ENCODE assay signal across 8 mouse cellular contexts in genomic region chr9:114688953-114689407, GRCm38 (mm10). TPM values are rescaled to one million over a fixed set of nuclear protein-coding genes. Genes with fewer than 3 reads are reported as not detected.
A peak's percentile ranks its signal among the peaks of the same experiment; 100 is the strongest.
DNase-seq lines count a peak whose midpoint lies in the region; ATAC-seq and TF ChIP-seq lines count a peak whose summit lies in the region.

No protein-coding gene starts in this region.

- no peaks in the 10 kb centered on the region for H3K27me3 ChIP-seq in thymus, adult 2 months (ENCODE audit: control insufficient read depth, insufficient read depth, low read length)
- H3K27me3 ChIP-seq in stomach, embryonic 16.5 days (ENCODE audit: control insufficient read depth, insufficient read depth, low read length), result no peaks in the 10 kb centered on the region

- no peaks in the 10 kb centered on the region for H3K9me3 ChIP-seq in stomach, embryonic 16.5 days (replicated peaks; ENCODE audit: control insufficient read depth, low read length)

- H3K27ac ChIP-seq in thymus, adult 2 months (ENCODE audit: control insufficient read depth, insufficient read depth, low read length), result no peak overlapping the region
- peak overlapping the region; percentile 91 for H3K27ac ChIP-seq in stomach, embryonic 16.5 days (ENCODE audit: low read length)

- peak overlapping the region; percentile 95 for H3K9ac ChIP-seq in stomach, embryonic 16.5 days (ENCODE audit: low read length)

- TF ChIP-seq POLR2A in thymus, adult 2 months (IDR thresholded peaks at IDR 0.05; ENCODE audit: control insufficient read depth, extremely low read depth, insufficient read depth, low read length, poor library complexity), result no peak

- no peaks in the 10 kb centered on the region for H3K36me3 ChIP-seq in thymus, adult 2 months (ENCODE audit: control insufficient read depth, insufficient read depth, low read length)
- H3K36me3 ChIP-seq in stomach, embryonic 16.5 days (ENCODE audit: control insufficient read depth, insufficient read depth, low read length), result peaks cover 8% of the 10 kb centered on the region; the same call in 1 of the 2 replicates

- H3K4me3 ChIP-seq in thymus, adult 2 months (ENCODE audit: control insufficient read depth, insufficient read depth, low read length), result peak overlapping the region; percentile 70
- H3K4me3 ChIP-seq in stomach, embryonic 16.5 days (replicated peaks; ENCODE audit: low read length), result peak overlapping the region; percentile 93

- peak overlapping the region; percentile 79 for H3K4me2 ChIP-seq in stomach, embryonic 16.5 days (ENCODE audit: low read depth, low read length)

- DNase-seq in adrenal gland, postnatal 4 days (ENCODE audit: low spot score in 2 of 2), result peak; percentile 13 to 53
- DNase-seq in adrenal gland, adult 8-10 months, result no peak
- DNase-seq in thymus, adult 2 months, result no peak
- DNase-seq in thymus, postnatal 25 days, result no peak
- DNase-seq in lung, postnatal 14 days, result peak; percentile 36
- no peak for DNase-seq in cerebellum, postnatal 36 days

- TF ChIP-seq CTCF in thymus, adult 2 months (IDR thresholded peaks at IDR 0.05; ENCODE audit: borderline replicate concordance, control insufficient read depth, extremely low read depth, insufficient read depth, low read length, poor library complexity), result no peak

- peaks cover 15% of the 10 kb centered on the region for H3K4me1 ChIP-seq in thymus, adult 2 months (replicated peaks; ENCODE audit: control insufficient read depth, insufficient read depth, low read length)
- H3K4me1 ChIP-seq in stomach, embryonic 16.5 days (ENCODE audit: control insufficient read depth, insufficient read depth, low read length), result peaks cover 17% of the 10 kb centered on the region

- peak; percentile 44 for ATAC-seq in inflammation-experienced regulatory T-cells, adult 6 months
- ATAC-seq in stomach, embryonic 16.5 days (ENCODE audit: insufficient read depth, low FRiP score), result peak; percentile 74

- under 1% methylated on average over 50 of the region's 50 CpGs for WGBS in thymus, adult 2 months
- WGBS in stomach, embryonic 16.5 days, result under 1% methylated on average over 50 of the region's 50 CpGs

RNA-seq across cellular contexts. Expression of gene Dync1li1, which starts 0.4 kb away (rescaled TPM):
- total RNA-seq in adrenal gland, postnatal 4 days (2021), result 10 to 100 TPM; 45.7 to 49.6 TPM
- total RNA-seq in adrenal gland, adult 8-10 months (2022), result 10 to 100 TPM; 37.9 to 45.9 (median 44.1) TPM
- polyA plus RNA-seq in thymus, adult 2 months (2012; rRNA removed), result 20.8 and 23.5 TPM in 2 replicates
- polyA plus RNA-seq in inflammation-experienced regulatory T-cells, adult 6 months (2017; shearing (Covaris generic)), result 10 to 100 TPM; 46.3 to 55.0 (median 50.4) TPM
- polyA plus RNA-seq in stomach, embryonic 16.5 days (2015; fragmentation: Nextera tagmentation; extraction: Ambion mirVana), result 45.2 and 53.0 TPM in 2 replicates

RNA-seq across cellular contexts. Expression of gene Cmtm6, which starts 41.9 kb away (rescaled TPM):
- 10 to 100 TPM; 75.0 to 75.9 TPM for total RNA-seq in adrenal gland, postnatal 4 days (2021)
- total RNA-seq in adrenal gland, adult 8-10 months (2022), result 100 to 1,000 TPM in 1 of 4 experiments, 10 to 100 TPM in 3; 68.5 to 105 (median 78.0) TPM
- 72.4 and 76.2 TPM in 2 replicates for polyA plus RNA-seq in thymus, adult 2 months (2012; rRNA removed)
- polyA plus RNA-seq in inflammation-experienced regulatory T-cells, adult 6 months (2017; shearing (Covaris generic)), result 10 to 100 TPM; 62.5 to 80.3 (median 72.6) TPM
- 71.8 and 81.0 TPM in 2 replicates for polyA plus RNA-seq in stomach, embryonic 16.5 days (2015; fragmentation: Nextera tagmentation; extraction: Ambion mirVana)

RNA-seq across cellular contexts. Expression of gene Cnot10, which starts 49.0 kb away (rescaled TPM):
- total RNA-seq in adrenal gland, postnatal 4 days (2021), result 10 to 100 TPM; 59.5 to 61.9 TPM
- total RNA-seq in adrenal gland, adult 8-10 months (2022), result 10 to 100 TPM; 42.5 to 51.1 (median 44.4) TPM
- 42.6 and 45.2 TPM in 2 replicates for polyA plus RNA-seq in thymus, adult 2 months (2012; rRNA removed)
- polyA plus RNA-seq in inflammation-experienced regulatory T-cells, adult 6 months (2017; shearing (Covaris generic)), result 10 to 100 TPM; 21.2 to 24.4 (median 23.6) TPM
- 54.6 and 57.8 TPM in 2 replicates for polyA plus RNA-seq in stomach, embryonic 16.5 days (2015; fragmentation: Nextera tagmentation; extraction: Ambion mirVana)

Comparison
In these comparisons a context has a peak if more than half of its experiments do, and no peak if none do; other contexts are left out.
1. DNase-seq: peak in adrenal gland, postnatal 4 days (2 of 2) and lung, postnatal 14 days (single experiment); none in adrenal gland, adult 8-10 months (single experiment), thymus, adult 2 months (single experiment), thymus, postnatal 25 days (single experiment) and cerebellum, postnatal 36 days (0 of 2).